Mouse (Mus musculus) left cerebral cortex, postnatal 14 days (tissue): ENCODE data around the gene Olfr798. TPM values are rescaled to one million over a fixed set of nuclear protein-coding genes. Genes with fewer than 3 reads are reported as not detected.

Experiments
- DNase-seq, 2 experiments: peaks; one replicate each; pipeline ENCODE4 v3.0.0; 2021 to 2022; ENCODE audit warnings: low spot score in 2 of 2, mixed read lengths in 1 of 2
- intact Hi-C: fragments of 180-260 bp; cut with DNase I; formaldehyde crosslinking; loops from one replicate; pipeline ENCODE4 v1.15.1; 2025
- long read RNA-seq, 2 experiments: library from polyadenylated mRNA; stranded (forward); transcript quantifications; one replicate each; pipeline ENCODE4 v2.0.0; 2021
- microRNA-seq, 2 experiments: library from miRNA; unstranded; fragments of <30 nt; microRNA quantifications; one replicate each; pipeline ENCODE4 v1.2.0; 2022
- total RNA-seq, 2 experiments: library from RNA; stranded (reverse); gene quantifications; 2 replicates each; pipeline ENCODE4 v1.2.3; 2021

Gene Olfr798
- not detected for total RNA-seq
- long read RNA-seq, experiment 1: 0 reads
- long read RNA-seq, experiment 2: 0 reads

DNA sequence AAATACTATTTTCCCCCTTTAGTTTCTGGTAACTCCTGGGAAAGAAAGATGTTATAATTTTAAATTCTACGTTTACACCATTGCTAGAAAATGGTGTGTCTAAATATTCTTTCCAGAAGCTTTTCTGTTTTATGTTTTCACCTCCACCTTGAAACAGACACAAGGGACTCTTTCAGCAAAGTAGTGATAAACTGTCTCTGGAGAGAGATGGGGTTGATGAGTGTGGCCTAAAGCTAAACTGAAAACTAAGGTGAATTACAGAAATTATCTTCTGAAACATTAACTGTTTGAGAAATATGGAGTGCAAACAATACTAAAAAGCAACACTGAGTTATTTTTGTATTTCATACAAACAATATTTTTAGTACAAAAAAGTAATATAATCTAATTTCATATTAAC is at the start of gene Olfr798:
TSS of gene Olfr798 (minus strand) at position 101 of the 400 bp plus-strand sequence.
- intact Hi-C loops: no loop called here
- no peak for DNase-seq

DNA sequence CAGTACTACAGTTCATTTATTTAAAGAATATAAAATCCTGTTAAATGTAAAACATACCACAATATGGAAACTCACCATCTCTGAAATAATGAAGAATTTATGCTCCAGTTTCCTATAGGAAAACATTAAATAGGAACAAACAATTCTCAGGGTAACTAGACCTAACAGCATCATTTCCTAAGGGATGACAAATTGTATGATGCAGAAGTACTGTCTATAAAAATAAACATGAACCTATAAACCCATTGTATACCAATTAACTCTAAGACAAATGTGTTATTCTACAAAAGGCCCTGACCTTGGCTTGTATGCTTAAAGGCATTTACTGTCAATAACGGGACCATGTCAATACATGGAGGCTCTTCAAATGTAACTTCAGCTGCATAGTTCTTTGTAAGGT is 46.0 kb upstream of the Olfr798 start, which contains the start of gene Olfr801:
TSS of gene Olfr801 (minus strand) at position 101 of the 400 bp plus-strand sequence.
- intact Hi-C loops: no loop called here
- no peak for DNase-seq

DNA sequence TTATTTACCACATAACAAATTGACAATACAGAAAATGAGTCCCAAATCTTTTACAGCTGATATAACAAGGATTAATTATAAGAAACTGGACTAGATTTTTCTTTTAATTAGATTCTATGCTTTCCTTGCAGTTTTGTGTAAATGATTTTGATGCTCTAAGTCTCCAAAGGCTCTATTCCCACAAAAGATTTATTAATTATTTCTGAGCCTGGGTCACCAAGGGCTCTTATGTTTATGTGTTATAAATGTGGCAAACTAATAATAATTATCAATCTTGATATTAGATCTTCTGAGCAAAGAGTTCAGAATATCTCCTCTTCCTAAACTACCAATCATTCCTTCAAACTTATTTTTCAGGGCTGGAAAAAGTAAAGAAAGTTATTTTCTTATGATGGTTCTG is 29.7 kb upstream of the Olfr798 start, which contains the start of gene Olfr800:
TSS of gene Olfr800 (plus strand) at position 301 of the 400 bp plus-strand sequence.
- no peak for DNase-seq
- intact Hi-C loops: no loop called here

DNA sequence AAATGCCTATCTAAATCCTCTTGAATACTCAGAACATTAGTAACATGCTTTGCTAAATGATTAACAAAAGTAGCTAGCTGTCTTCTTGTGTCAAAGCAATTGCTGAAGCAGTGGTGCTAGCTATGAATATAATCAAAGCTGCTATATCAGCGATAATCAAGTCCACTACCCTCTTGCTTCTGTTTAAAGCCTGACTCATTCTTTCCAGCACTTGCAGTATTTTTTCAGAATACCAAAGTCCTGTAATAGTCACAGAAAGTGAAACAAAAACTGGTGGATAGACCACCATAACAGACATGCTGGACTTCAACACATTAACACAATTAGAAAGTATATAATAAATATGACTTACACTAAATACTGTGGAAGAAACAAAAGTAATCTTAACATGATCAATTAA is 24.0 kb upstream of the Olfr798 start:
- intact Hi-C loops: no loop called here
- DNase-seq: no peak

DNA sequence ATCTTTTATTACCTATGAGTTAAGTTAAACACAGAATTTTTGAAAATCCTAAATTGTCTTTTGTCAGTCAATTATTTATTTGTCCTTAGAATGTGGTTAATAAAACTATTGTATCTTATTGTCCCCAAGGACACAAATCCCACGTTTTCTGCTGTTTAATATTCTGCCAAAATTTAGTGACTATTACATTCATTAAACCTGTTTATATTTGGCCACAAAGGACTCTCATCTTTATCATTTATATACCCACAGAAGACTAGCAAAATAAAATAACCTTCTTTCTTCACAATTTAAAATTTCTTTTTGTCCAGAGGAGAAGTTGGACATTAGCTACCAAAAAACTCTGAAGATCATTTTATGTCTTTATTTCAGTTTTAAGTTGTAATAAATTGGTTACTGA is 9.4 kb upstream of the Olfr798 start, which contains the start of gene Olfr799:
TSS of gene Olfr799 (plus strand) at position 301 of the 400 bp plus-strand sequence.
- intact Hi-C loops: no loop called here
- DNase-seq: no peak

DNA sequence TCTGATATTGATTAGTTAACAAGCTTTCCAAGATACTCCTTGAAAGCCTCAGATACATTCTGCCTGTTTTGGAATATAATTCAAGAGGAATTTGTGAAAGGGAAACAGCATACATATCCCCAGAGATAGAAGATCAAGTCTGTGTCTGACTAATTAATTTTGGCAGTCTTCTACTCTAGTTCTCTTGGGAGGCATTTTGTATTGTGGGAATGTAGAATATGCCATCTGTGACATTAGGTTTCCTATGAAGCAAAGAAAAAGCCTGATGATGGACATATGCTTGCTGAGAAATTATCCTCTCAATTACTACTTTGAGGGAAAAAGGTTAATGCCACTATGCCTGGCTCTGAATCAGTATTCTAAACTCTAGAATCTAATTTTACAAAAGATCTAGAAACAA is 4.5 kb downstream of the Olfr798 start:
- no peak for DNase-seq
- intact Hi-C loops: no loop called here

DNA sequence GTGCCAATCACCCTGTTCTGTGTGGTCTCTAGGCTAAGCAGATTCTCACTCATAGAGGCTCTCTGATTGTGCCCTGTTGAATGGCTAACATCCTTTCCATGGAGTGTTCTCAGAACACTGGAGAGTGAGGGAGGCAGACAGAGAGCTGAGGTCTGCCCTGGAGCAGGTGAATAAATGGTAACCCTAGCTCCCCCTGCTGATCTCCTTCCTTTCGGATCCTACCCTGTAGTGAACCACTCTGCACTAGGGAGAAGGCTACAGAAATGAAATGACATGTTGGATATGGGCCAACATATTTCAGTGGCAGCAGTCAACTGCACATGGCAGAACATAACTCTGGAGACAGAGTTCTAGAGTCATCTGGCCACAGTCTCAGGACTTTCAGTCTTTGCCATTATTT is 6.0 kb downstream of the Olfr798 start:
- DNase-seq: no peak
- intact Hi-C loops: no loop called here

DNA sequence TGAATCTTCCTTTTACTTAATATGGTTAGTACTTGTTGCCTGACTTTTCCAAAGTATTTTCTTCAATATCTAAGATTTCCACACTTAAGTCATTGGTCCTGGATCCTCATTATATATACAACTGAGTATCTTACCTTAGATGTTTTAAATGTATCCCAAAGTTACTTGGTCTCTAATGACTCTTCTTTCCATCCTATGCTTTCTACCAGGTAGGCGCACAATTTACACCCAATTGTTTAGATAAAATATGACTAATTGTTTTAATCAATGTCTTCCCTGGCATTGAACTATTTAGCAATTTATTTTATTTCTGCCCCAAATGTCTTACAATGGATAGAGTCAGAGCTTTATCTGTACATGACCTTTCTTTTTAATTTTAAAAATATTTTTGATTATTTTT is 15.3 kb downstream of the Olfr798 start, which contains the start of gene Olfr796:
TSS of gene Olfr796 (minus strand) at position 101 of the 400 bp plus-strand sequence.
- intact Hi-C loops: no loop called here
- DNase-seq: no peak

DNA sequence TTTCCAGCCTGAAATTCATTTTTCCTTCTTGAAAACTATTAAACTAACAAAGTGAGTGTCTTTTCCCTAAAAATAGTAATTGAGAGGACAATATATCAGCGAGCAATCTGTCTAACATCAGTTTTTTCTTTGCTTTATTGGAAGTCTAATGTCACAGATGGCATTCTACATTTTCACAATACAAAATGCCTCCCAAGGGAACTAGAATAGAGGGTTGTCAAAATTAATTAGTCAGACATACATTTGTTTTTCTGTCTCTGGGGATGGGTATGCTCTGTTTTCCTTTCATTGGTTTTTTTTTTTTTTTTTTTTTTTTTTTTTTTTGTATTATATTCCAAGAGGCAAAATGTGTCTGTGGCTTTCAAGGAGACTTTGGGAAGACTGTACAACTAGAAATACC is 50.7 kb downstream of the Olfr798 start:
- intact Hi-C loops: no loop called here
- no peak for DNase-seq

Small RNA genes lying within 50 kb of the gene (microRNA-seq; reads per million reads assigned to microRNA genes)
- gene Gm23252: 0 reads per million in 2 experiments

Other genes with a start within 250 kb of the Olfr798 start
- under 1 TPM; 0.11 to 0.15 TPM for gene Olfr784, start 243.9 kb downstream of the Olfr798 start, total RNA-seq
- gene Olfr785, start 222.5 kb downstream of the Olfr798 start, total RNA-seq: not detected
- gene Olfr786, start 200.6 kb downstream of the Olfr798 start, total RNA-seq: not detected
- gene Olfr787, start 166.1 kb downstream of the Olfr798 start, total RNA-seq: not detected
- gene Olfr788, start 156.9 kb downstream of the Olfr798 start, total RNA-seq: not detected
- gene Olfr789, start 143.2 kb downstream of the Olfr798 start, total RNA-seq: not detected
- gene Olfr790, start 129.4 kb downstream of the Olfr798 start, total RNA-seq: not detected
- not detected for gene Olfr791, start 106.1 kb downstream of the Olfr798 start, total RNA-seq
- gene Olfr792, start 88.8 kb downstream of the Olfr798 start, total RNA-seq: not detected
- gene Olfr794, start 60.3 kb downstream of the Olfr798 start, total RNA-seq: not detected
- gene Olfr796, start 15.4 kb downstream of the Olfr798 start, total RNA-seq: not detected
- gene Olfr799, start 9.6 kb upstream of the Olfr798 start, total RNA-seq: not detected
- not detected for gene Olfr800, start 29.8 kb upstream of the Olfr798 start, total RNA-seq
- gene Olfr801, start 45.9 kb upstream of the Olfr798 start, total RNA-seq: not detected
- under 1 TPM; 0.06 to 0.22 TPM for gene Olfr802, start 60.2 kb upstream of the Olfr798 start, total RNA-seq
- gene Olfr803, start 66.4 kb upstream of the Olfr798 start, total RNA-seq: not detected
- gene Olfr804, start 75.3 kb upstream of the Olfr798 start, total RNA-seq: not detected
- gene Olfr805, start 101.4 kb upstream of the Olfr798 start, total RNA-seq: not detected
- gene Olfr806, start 114.0 kb upstream of the Olfr798 start, total RNA-seq: not detected
- gene Olfr807, start 129.9 kb upstream of the Olfr798 start, total RNA-seq: not detected
- not detected for gene Olfr808, start 137.5 kb upstream of the Olfr798 start, total RNA-seq
- not detected for gene Olfr809, start 146.7 kb upstream of the Olfr798 start, total RNA-seq
- not detected for gene Olfr810, start 167.0 kb upstream of the Olfr798 start, total RNA-seq
- gene Olfr811, start 176.5 kb upstream of the Olfr798 start, total RNA-seq: not detected
- not detected for gene Olfr812, start 218.2 kb upstream of the Olfr798 start, total RNA-seq
- not detected for gene Olfr813, start 227.4 kb upstream of the Olfr798 start, total RNA-seq